Mouse (Mus musculus) liver, postnatal 0 days (tissue): ENCODE results near the gene Edem2. TPM values are rescaled to one million over a fixed set of nuclear protein-coding genes. Genes with fewer than 3 reads are reported as not detected.

Experiments used
- ATAC-seq: fragments of 200-750 bp; cut with Nextera tagmentation; 2 replicates; pipeline ENCODE4 v1.8.0; 2017; ENCODE audit warnings: mild to moderate bottlenecking, moderate library complexity
- DNase-seq: peaks from one replicate; pipeline ENCODE4 v3.0.0-alpha.2; 2016
- H3K27ac ChIP-seq: fragments of 300-500 bp; sonication (generic); 2 replicates; pipeline ENCODE4 v1.5.1; 2014; ENCODE audit warnings: antibody characterized with exemption, moderate library complexity, mild to moderate bottlenecking, low read depth
- H3K27me3 ChIP-seq: fragments of 300-500 bp; sonication (generic); 2 replicates; pipeline ENCODE4 v1.6.1; 2014; ENCODE audit warnings: low read length, control low read depth, mixed read lengths; ENCODE audit not compliant: insufficient read depth
- H3K36me3 ChIP-seq: fragments of 300-500 bp; sonication (generic); replicated peaks from 2 replicates; pipeline ENCODE4 v1.6.1; 2014; ENCODE audit warnings: mild to moderate bottlenecking, control low read depth, low read length, moderate library complexity, mixed read lengths; ENCODE audit not compliant: insufficient read depth
- H3K4me1 ChIP-seq: fragments of 300-500 bp; sonication (generic); 2 replicates; pipeline ENCODE4 v1.6.1; 2014; ENCODE audit warnings: antibody characterized with exemption, mild to moderate bottlenecking, control low read depth; ENCODE audit not compliant: insufficient read depth
- H3K4me2 ChIP-seq: fragments of 300-500 bp; sonication (generic); 2 replicates; pipeline ENCODE4 v1.6.1; 2014; ENCODE audit warnings: low read depth, mild to moderate bottlenecking, low read length, moderate library complexity, mixed read lengths
- H3K4me3 ChIP-seq: fragments of 300-500 bp; sonication (generic); 2 replicates; pipeline ENCODE4 v1.5.1; 2014; ENCODE audit warnings: low read depth, low read length
- H3K9ac ChIP-seq: fragments of 300-500 bp; sonication (generic); replicated peaks from 2 replicates; pipeline ENCODE4 v1.6.1; 2014; ENCODE audit warnings: mild to moderate bottlenecking, moderate library complexity
- H3K9me3 ChIP-seq: fragments of 300-500 bp; sonication (generic); 2 replicates; pipeline ENCODE4 v1.6.1; 2016; ENCODE audit warnings: mild to moderate bottlenecking, control low read depth, low read length, mixed read lengths
- CTCF ChIP-seq: sonication (generic); IDR thresholded peaks from 2 replicates; pipeline ENCODE4 v1.5.1; 2016; ENCODE audit warnings: antibody characterized with exemption, low read depth
- EP300 ChIP-seq: IDR thresholded peaks from 2 replicates; pipeline ENCODE4 v1.6.1; 2016; ENCODE audit warnings: antibody characterized with exemption, low read depth, mild to moderate bottlenecking
- WGBS: fragments of 180-500 bp; shearing (Covaris S2); extraction: QIAGEN DNeasy Blood & Tissue Kit; methylation state at CpG from one replicate; pipeline ENCODE4 v1.1.7; 2014; ENCODE audit not compliant: insufficient replicate concordance; 5-methylcytosine and 5-hydroxymethylcytosine counted together
- polyA plus RNA-seq: library from polyadenylated mRNA; unstranded; fragments of >200 nt; fragmentation: Nextera tagmentation; extraction: Ambion mirVana; gene quantifications from 2 replicates; pipeline ENCODE4 v1.2.1, GENCODE M21; 2015

Edem2 gene
- polyA plus RNA-seq, 1 experiment from 2014 or later, result 28.4 TPM

GRCm38 (mm10) chr2:155694564-155694963 is 34.7 kb downstream of the Edem2 start:
- H3K9ac ChIP-seq, result no peak overlapping the region
- no peak for TF ChIP-seq EP300
- no peak for TF ChIP-seq CTCF
- H3K27ac ChIP-seq, result no peak overlapping the region
- peaks cover 10% of the 10 kb centered on the region for H3K4me1 ChIP-seq
- H3K36me3 ChIP-seq, result no peaks in the 10 kb centered on the region
- H3K27me3 ChIP-seq, result no peaks in the 10 kb centered on the region
- DNase-seq, result no peak
- H3K4me2 ChIP-seq, result no peak overlapping the region
- H3K9me3 ChIP-seq, result no peaks in the 10 kb centered on the region
- H3K4me3 ChIP-seq, result no peak overlapping the region
- ATAC-seq, result no peak
- 53% methylated on average over 2 of the region's 2 CpGs for WGBS

GRCm38 (mm10) chr2:155693136-155693535 is 36.1 kb downstream of the Edem2 start:
- Histone ChIP-seq H3K9me3 (no peaks in the 10 kb centered on the region), H3K4me3 (no peak overlapping the region), H3K4me1 (peaks cover 10% of the 10 kb centered on the region), H3K27ac (no peak overlapping the region), H3K4me2 (no peak overlapping the region), H3K27me3 (no peaks in the 10 kb centered on the region), H3K9ac (no peak overlapping the region), H3K36me3 (no peaks in the 10 kb centered on the region)
- TF ChIP-seq EP300 (no peak), CTCF (no peak)
- 78% methylated on average over 4 of the region's 4 CpGs for WGBS
- no peak for DNase-seq
- ATAC-seq, result no peak

GRCm38 (mm10) chr2:155691723-155692493 is 37.4 kb downstream of the Edem2 start, which contains the start of gene Trpc4ap:
Trpc4ap (minus strand) TSS chr2:155692384.
- Histone ChIP-seq H3K27me3 (no peaks in the 10 kb centered on the region), H3K4me1 (peaks cover 12% of the 10 kb centered on the region), H3K27ac (peak within 1 kb of the TSS; percentile 90), H3K9ac (peak within 1 kb of the TSS; percentile 95), H3K9me3 (no peaks in the 10 kb centered on the region), H3K36me3 (no peaks in the 10 kb centered on the region; the same call in 1 of the 2 replicates), H3K4me3 (peak within 1 kb of the TSS; percentile 85), H3K4me2 (peak within 1 kb of the TSS; percentile 89)
- DNase-seq (peak; percentile 98), ATAC-seq (peak; percentile 97)
- WGBS, result under 1% methylated on average over 62 of the region's 72 CpGs
- TF ChIP-seq EP300 (no peak), CTCF (peak; percentile 99)

- H3K9ac ChIP-seq, result peak overlapping the region; percentile 95
- peaks cover 12% of the 10 kb centered on the region for H3K4me1 ChIP-seq
- no peaks in the 10 kb centered on the region; the same call in 1 of the 2 replicates for H3K36me3 ChIP-seq
- no peak for ATAC-seq
- no peak for DNase-seq
- H3K4me3 ChIP-seq, result peak overlapping the region; percentile 85
- peak overlapping the region; percentile 90; the same call in 1 of the 2 replicates for H3K27ac ChIP-seq
- no peaks in the 10 kb centered on the region for H3K27me3 ChIP-seq
- TF ChIP-seq EP300, result no peak
- no peak for TF ChIP-seq CTCF
- WGBS, result 3% methylated on average over 8 of the region's 8 CpGs
- peak overlapping the region; percentile 89 for H3K4me2 ChIP-seq
- H3K9me3 ChIP-seq, result no peaks in the 10 kb centered on the region
Measured at GRCm38 (mm10) chr2:155691336-155691722, 37.9 kb downstream of the Edem2 start.

GRCm38 (mm10) chr2:155689211-155689610 is 40.1 kb downstream of the Edem2 start:
- Histone ChIP-seq H3K9ac (no peak overlapping the region), H3K27me3 (no peaks in the 10 kb centered on the region), H3K4me2 (no peak overlapping the region), H3K36me3 (no peaks in the 10 kb centered on the region; the same call in 1 of the 2 replicates), H3K4me3 (no peak overlapping the region), H3K4me1 (peaks cover 12% of the 10 kb centered on the region), H3K9me3 (no peaks in the 10 kb centered on the region), H3K27ac (no peak overlapping the region)
- ATAC-seq (no peak), DNase-seq (no peak)
- TF ChIP-seq CTCF (no peak), EP300 (no peak)
- 89% methylated on average over 4 of the region's 4 CpGs for WGBS

- no peak overlapping the region for H3K4me3 ChIP-seq
- H3K4me2 ChIP-seq, result no peak overlapping the region
- no peak overlapping the region for H3K9ac ChIP-seq
- no peaks in the 10 kb centered on the region; the same call in 1 of the 2 replicates for H3K36me3 ChIP-seq
- WGBS, result 87% methylated on average over 11 of the region's 11 CpGs
- no peak for DNase-seq
- H3K9me3 ChIP-seq, result no peaks in the 10 kb centered on the region
- no peaks in the 10 kb centered on the region for H3K27me3 ChIP-seq
- H3K27ac ChIP-seq, result no peak overlapping the region
- TF ChIP-seq EP300 (no peak), CTCF (no peak)
- no peak for ATAC-seq
- H3K4me1 ChIP-seq, result peaks cover 12% of the 10 kb centered on the region
Measured at GRCm38 (mm10) chr2:155687746-155688145, 41.5 kb downstream of the Edem2 start.
